Mouse (Mus musculus) megakaryocyte, embryonic 14.5 days (primary cell): Measurements from ENCODE around the gene Pank4.

ENCODE experiments used
- FLI1 ChIP-seq: IDR thresholded peaks from 2 replicates; pipeline ENCODE4 v1.6.1; 2012; ENCODE audit warnings: low read length, inconsistent platforms, mixed read lengths
- GATA1 ChIP-seq: IDR thresholded peaks from 3 replicates; pipeline ENCODE4 v1.6.1; 2012; ENCODE audit warnings: mixed read lengths, low read length, inconsistent platforms, borderline replicate concordance

GRCm38 (mm10) chr4:154915286-154915685 lies 48.6 kb upstream of the Pank4 start:
- no peak for TF ChIP-seq FLI1
- no peak for TF ChIP-seq GATA1
